Mouse (Mus musculus) adrenal gland, adult 2 months (tissue): Measurements from ENCODE around the gene Rab3d. TPM values are rescaled to one million over a fixed set of nuclear protein-coding genes. Genes with fewer than 3 reads are reported as not detected.

Experiments
- DNase-seq: peaks from one replicate; pipeline ENCODE4 v3.0.0; 2021
- long read RNA-seq: library from polyadenylated mRNA; stranded (forward); transcript quantifications from one replicate; pipeline ENCODE4 v2.0.0, GENCODE M21; 2021
- polyA plus RNA-seq: library from polyadenylated mRNA; depleted of rRNA; stranded (reverse); fragments of >200 nt; gene quantifications from 2 replicates; pipeline ENCODE4 v1.2.3, GENCODE M21; 2012; rRNA removed
- total RNA-seq, 2 experiments: library from RNA; stranded (reverse); gene quantifications; 2 replicates each; pipeline ENCODE4 v1.2.3; 2021

Gene Rab3d
- 10 to 100 TPM; 48.3 to 52.2 TPM for total RNA-seq
- 75.9 and 84.8 TPM in 2 replicates for polyA plus RNA-seq
- long read RNA-seq, transcript Rab3d-201 (5 exons, 3,835 nt), result major isoform, 68 of 88 reads
- long read RNA-seq, partial matches to known transcripts, result 1 of 88 reads
- long read RNA-seq, other reads (novel, unspliced or antisense), result 18 of 88 reads

- DNase-seq, result peak; percentile 98
Observed at GRCm38 (mm10) chr9:21918035-21918592, at the start of gene Rab3d. Rab3d (minus strand) TSS chr9:21918192.

- DNase-seq, result peak; percentile 46
Observed at GRCm38 (mm10) chr9:21963417-21963816, 45.4 kb upstream of the Rab3d start, which contains the start of gene Epor. Epor (minus strand) TSS chr9:21963506.

GRCm38 (mm10) chr9:21962416-21963059, 44.5 kb upstream of the Rab3d start:
- peak; percentile 66 for DNase-seq

GRCm38 (mm10) chr9:21962010-21962409, 44.0 kb upstream of the Rab3d start:
- no peak for DNase-seq

- DNase-seq, result no peak
Observed at GRCm38 (mm10) chr9:21961366-21961980, 43.5 kb upstream of the Rab3d start.

GRCm38 (mm10) chr9:21960558-21961208, 42.7 kb upstream of the Rab3d start:
- peak; percentile 34 for DNase-seq

GRCm38 (mm10) chr9:21960135-21960534, 42.1 kb upstream of the Rab3d start:
- DNase-seq, result no peak

GRCm38 (mm10) chr9:21959244-21959643, 41.3 kb upstream of the Rab3d start:
- DNase-seq, result no peak

GRCm38 (mm10) chr9:21958372-21958771, 40.4 kb upstream of the Rab3d start:
- DNase-seq, result no peak

- DNase-seq, result peak; percentile 99
Observed at GRCm38 (mm10) chr9:21955570-21956281, 37.7 kb upstream of the Rab3d start, which contains the start of gene Swsap1. Swsap1 (plus strand) TSS chr9:21955755.

- DNase-seq, result no peak
Observed at GRCm38 (mm10) chr9:21955225-21955569, 37.2 kb upstream of the Rab3d start.

- no peak for DNase-seq
Observed at GRCm38 (mm10) chr9:21954635-21955034, 36.6 kb upstream of the Rab3d start.

GRCm38 (mm10) chr9:21953600-21953999, 35.6 kb upstream of the Rab3d start:
- DNase-seq, result no peak

- no peak for DNase-seq
Observed at GRCm38 (mm10) chr9:21951977-21952376, 34.0 kb upstream of the Rab3d start.

- DNase-seq, result peak; percentile 63
Observed at GRCm38 (mm10) chr9:21950322-21950721, 32.3 kb upstream of the Rab3d start.

GRCm38 (mm10) chr9:21948790-21949189, 30.8 kb upstream of the Rab3d start:
- DNase-seq, result no peak

- no peak for DNase-seq
Observed at GRCm38 (mm10) chr9:21948146-21948545, 30.2 kb upstream of the Rab3d start.

- no peak for DNase-seq
Observed at GRCm38 (mm10) chr9:21947540-21948130, 29.6 kb upstream of the Rab3d start.

GRCm38 (mm10) chr9:21944267-21944666, 26.3 kb upstream of the Rab3d start:
- no peak for DNase-seq

- no peak for DNase-seq
Observed at GRCm38 (mm10) chr9:21943638-21944037, 25.6 kb upstream of the Rab3d start.

GRCm38 (mm10) chr9:21943046-21943445, 25.1 kb upstream of the Rab3d start:
- DNase-seq, result no peak
